Mouse (Mus musculus) cerebellum, adult 9-11 months (tissue): Measurements from ENCODE around the gene Chmp2a.
"Not testable (repeated sequence)": the region's sequence is repeated elsewhere in the genome, so short reads cannot be mapped to it uniquely, and the experiment has no call there.

Experiments used
- DNase-seq: peaks from one replicate; pipeline ENCODE4 v3.0.0; 2022

Chmp2a gene

GRCm38 (mm10) chr7:13034148-13034977 is at the start of gene Chmp2a:
Gene Chmp2a, minus strand, starts transcription at chr7:13034807.
- peak; percentile 98 for DNase-seq

- no peak for DNase-seq
These were observed 37.7 kb upstream of the Chmp2a start for GRCm38 (mm10) chr7:13072293-13072692.

GRCm38 (mm10) chr7:13063399-13063798 is 28.8 kb upstream of the Chmp2a start:
- not testable (repeated sequence) for DNase-seq

- no peak for DNase-seq
These were observed 24.9 kb upstream of the Chmp2a start for GRCm38 (mm10) chr7:13059536-13059935.

GRCm38 (mm10) chr7:13056913-13057700 is 22.5 kb upstream of the Chmp2a start:
- peak; percentile 28 for DNase-seq

GRCm38 (mm10) chr7:13054287-13055010 is 19.8 kb upstream of the Chmp2a start, which contains the start of gene Mzf1:
Gene Mzf1, minus strand, starts transcription at chr7:13054764.
- peak; percentile 99 for DNase-seq

GRCm38 (mm10) chr7:13053961-13054286 is 19.3 kb upstream of the Chmp2a start:
- DNase-seq: no peak

- DNase-seq: peak; percentile 60
These were observed 18.9 kb upstream of the Chmp2a start for GRCm38 (mm10) chr7:13053501-13053900.

GRCm38 (mm10) chr7:13053001-13053400 is 18.4 kb upstream of the Chmp2a start:
- DNase-seq: peak; percentile 66

- DNase-seq: peak; percentile 68
These were observed 11.5 kb upstream of the Chmp2a start for GRCm38 (mm10) chr7:13046084-13046483.

GRCm38 (mm10) chr7:13044254-13044625 is 9.6 kb upstream of the Chmp2a start:
- DNase-seq: no peak

- peak; percentile 86 for DNase-seq
These were observed 9.0 kb upstream of the Chmp2a start for GRCm38 (mm10) chr7:13043445-13044253.

GRCm38 (mm10) chr7:13043120-13043444 is 8.5 kb upstream of the Chmp2a start:
- no peak for DNase-seq

GRCm38 (mm10) chr7:13042511-13042910 is 7.9 kb upstream of the Chmp2a start:
- DNase-seq: peak; percentile 46

- DNase-seq: peak; percentile 39
These were observed 6.6 kb upstream of the Chmp2a start for GRCm38 (mm10) chr7:13041256-13041655.

GRCm38 (mm10) chr7:13039181-13039580 is 4.6 kb upstream of the Chmp2a start:
- peak; percentile 27 for DNase-seq

GRCm38 (mm10) chr7:13038621-13039169 is 4.1 kb upstream of the Chmp2a start:
- DNase-seq: no peak

- peak; percentile 98 for DNase-seq
These were observed 3.4 kb upstream of the Chmp2a start, which contains the start of gene Ube2m for GRCm38 (mm10) chr7:13037901-13038555. Gene Ube2m, minus strand, starts transcription at chr7:13038275.

GRCm38 (mm10) chr7:13037366-13037765 is 2.8 kb upstream of the Chmp2a start:
- peak; percentile 80 for DNase-seq

- DNase-seq: no peak
These were observed 2.2 kb upstream of the Chmp2a start for GRCm38 (mm10) chr7:13036806-13037205.

- DNase-seq: peak; percentile 78
These were observed 726 bp upstream of the Chmp2a start for GRCm38 (mm10) chr7:13035211-13035855.
